Mouse (Mus musculus): ENCODE measurements around the gene Siah1a.

DNA sequence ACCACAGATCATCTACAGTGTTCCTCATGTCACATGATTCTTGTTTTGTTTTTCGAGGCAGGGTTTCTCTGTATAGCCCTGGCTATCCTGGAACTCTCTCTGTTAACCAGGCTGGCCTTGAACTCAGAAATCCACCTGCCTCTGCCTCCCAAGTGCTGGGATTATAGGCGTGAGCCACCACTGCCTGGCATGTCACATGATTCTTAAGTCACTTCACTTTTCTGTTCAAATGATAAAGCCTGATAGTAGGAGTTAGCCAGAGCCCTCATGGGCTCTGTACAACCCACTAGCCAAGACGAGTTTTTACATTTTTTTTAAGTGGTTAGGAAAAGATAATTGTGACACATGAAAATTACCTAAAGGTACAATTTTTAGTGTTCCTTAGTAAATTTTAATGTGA is 12.9 kb upstream of the Siah1a start:
- no peak for TF ChIP-seq CTCF (IDR thresholded peaks at IDR 0.05; ENCODE audit: control insufficient read depth, insufficient read depth, low read length)
- TF ChIP-seq POLR2A (IDR thresholded peaks at IDR 0.05; ENCODE audit: borderline replicate concordance, control insufficient read depth, low read depth, low read length), result no peak
